Mouse (Mus musculus) limb, embryonic 10.5 days (tissue): Measurements from ENCODE around the gene Mreg. TPM values are rescaled to one million over a fixed set of nuclear protein-coding genes. Genes with fewer than 3 reads are reported as not detected.

Experiments used
- DNase-seq: peaks from one replicate; pipeline ENCODE4 v3.0.0-alpha.2; 2017; ENCODE audit warnings: low spot score
- H3K27ac ChIP-seq: fragments of 300-500 bp; sonication (generic); 2 replicates; pipeline ENCODE4 v1.5.1; 2016; ENCODE audit warnings: mild to moderate bottlenecking
- H3K27me3 ChIP-seq: fragments of 300-500 bp; sonication (generic); 2 replicates; pipeline ENCODE4 v1.6.1; 2016; ENCODE audit warnings: low read depth, mild to moderate bottlenecking; ENCODE audit not compliant: poor library complexity, severe bottlenecking
- H3K36me3 ChIP-seq: fragments of 300-500 bp; sonication (generic); 2 replicates; pipeline ENCODE4 v1.6.1; 2016; ENCODE audit warnings: mild to moderate bottlenecking, moderate library complexity
- H3K4me1 ChIP-seq: fragments of 300-500 bp; sonication (generic); 2 replicates; pipeline ENCODE4 v1.6.1; 2016
- H3K4me3 ChIP-seq: fragments of 300-500 bp; sonication (generic); 2 replicates; pipeline ENCODE4 v1.5.1; 2016; ENCODE audit warnings: mild to moderate bottlenecking, moderate library complexity
- H3K9me3 ChIP-seq: fragments of 300-500 bp; sonication (generic); replicated peaks from 2 replicates; pipeline ENCODE4 v1.6.1; 2016; ENCODE audit warnings: mild to moderate bottlenecking
- WGBS: fragments of 180-500 bp; shearing (Covaris S2); methylation state at CpG from one replicate; pipeline ENCODE4 v1.1.7; 2016; 5-methylcytosine and 5-hydroxymethylcytosine counted together
- polyA plus RNA-seq: library from polyadenylated mRNA; unstranded; fragments of >200 nt; fragmentation: Nextera tagmentation; extraction: Ambion mirVana; gene quantifications from 2 replicates; pipeline ENCODE4 v1.2.1, GENCODE M21; 2016

Mreg gene
- polyA plus RNA-seq, 1 experiment from 2014 or later = 4.4 TPM

DNA sequence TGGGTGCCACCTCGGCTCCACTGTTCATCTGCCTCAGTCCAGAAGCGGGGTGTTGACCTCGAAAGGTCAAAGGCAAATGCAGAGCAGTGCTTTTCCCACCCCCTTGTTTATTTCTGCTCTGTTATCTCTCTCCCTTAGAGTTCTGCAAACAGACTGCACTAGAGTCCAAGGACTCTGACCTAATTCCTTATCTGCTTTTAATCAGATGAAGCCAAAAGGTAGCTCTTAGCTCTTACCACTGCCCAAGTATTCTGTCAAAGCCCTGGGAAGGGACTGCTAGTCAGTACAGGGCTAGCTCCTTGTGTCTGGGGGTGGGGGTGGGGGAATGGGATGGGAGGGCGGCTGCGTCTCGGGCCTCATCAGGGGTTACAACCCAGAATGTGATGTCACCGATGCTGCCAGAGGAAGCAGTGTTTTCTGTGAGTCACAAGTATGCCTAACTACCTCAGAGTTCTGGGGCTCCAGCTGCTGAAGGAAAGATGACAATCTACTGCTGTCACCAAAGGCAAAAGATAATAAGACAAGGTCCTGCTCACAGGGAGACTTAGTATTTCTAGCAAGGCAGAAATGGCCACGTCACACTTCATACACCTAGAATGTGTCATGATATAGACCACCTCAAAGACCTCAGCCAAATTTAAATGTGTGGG lies 38.6 kb downstream of the Mreg start:
- 51% methylated on average over 8 of the region's 8 CpGs for WGBS
- no peak for DNase-seq
- Histone ChIP-seq H3K27me3 (no peaks in the 10 kb centered on the region), H3K4me1 (peaks cover 15% of the 10 kb centered on the region; the same call in 1 of the 2 replicates), H3K9me3 (no peaks in the 10 kb centered on the region), H3K36me3 (no peaks in the 10 kb centered on the region), H3K4me3 (no peak overlapping the region), H3K27ac (no peak overlapping the region)

DNA sequence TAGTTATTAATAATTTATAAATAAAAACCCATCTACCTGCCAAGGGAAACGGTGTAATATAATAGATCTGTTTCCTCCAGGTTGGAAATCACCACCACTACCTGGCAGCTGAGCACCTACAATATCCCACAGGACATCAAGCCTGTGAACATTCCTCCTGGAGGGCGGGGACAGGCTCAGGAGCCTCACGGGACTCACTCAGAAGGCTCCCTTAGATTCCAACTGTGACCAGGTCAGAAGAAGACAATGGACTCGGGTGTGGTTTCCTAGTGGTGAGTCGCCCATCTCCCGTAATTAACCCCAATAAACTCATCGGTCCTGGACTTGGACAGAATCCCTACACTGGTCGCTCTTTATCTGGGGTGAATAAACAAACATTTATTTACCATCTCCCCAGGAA lies 39.3 kb downstream of the Mreg start:
- no peak overlapping the region for H3K27ac ChIP-seq
- DNase-seq = no peak
- H3K9me3 ChIP-seq = no peaks in the 10 kb centered on the region
- H3K36me3 ChIP-seq = no peaks in the 10 kb centered on the region
- H3K27me3 ChIP-seq = no peaks in the 10 kb centered on the region
- no peak overlapping the region for H3K4me3 ChIP-seq
- 81% methylated on average over 8 of the region's 8 CpGs for WGBS
- H3K4me1 ChIP-seq = peaks cover 15% of the 10 kb centered on the region; the same call in 1 of the 2 replicates

DNA sequence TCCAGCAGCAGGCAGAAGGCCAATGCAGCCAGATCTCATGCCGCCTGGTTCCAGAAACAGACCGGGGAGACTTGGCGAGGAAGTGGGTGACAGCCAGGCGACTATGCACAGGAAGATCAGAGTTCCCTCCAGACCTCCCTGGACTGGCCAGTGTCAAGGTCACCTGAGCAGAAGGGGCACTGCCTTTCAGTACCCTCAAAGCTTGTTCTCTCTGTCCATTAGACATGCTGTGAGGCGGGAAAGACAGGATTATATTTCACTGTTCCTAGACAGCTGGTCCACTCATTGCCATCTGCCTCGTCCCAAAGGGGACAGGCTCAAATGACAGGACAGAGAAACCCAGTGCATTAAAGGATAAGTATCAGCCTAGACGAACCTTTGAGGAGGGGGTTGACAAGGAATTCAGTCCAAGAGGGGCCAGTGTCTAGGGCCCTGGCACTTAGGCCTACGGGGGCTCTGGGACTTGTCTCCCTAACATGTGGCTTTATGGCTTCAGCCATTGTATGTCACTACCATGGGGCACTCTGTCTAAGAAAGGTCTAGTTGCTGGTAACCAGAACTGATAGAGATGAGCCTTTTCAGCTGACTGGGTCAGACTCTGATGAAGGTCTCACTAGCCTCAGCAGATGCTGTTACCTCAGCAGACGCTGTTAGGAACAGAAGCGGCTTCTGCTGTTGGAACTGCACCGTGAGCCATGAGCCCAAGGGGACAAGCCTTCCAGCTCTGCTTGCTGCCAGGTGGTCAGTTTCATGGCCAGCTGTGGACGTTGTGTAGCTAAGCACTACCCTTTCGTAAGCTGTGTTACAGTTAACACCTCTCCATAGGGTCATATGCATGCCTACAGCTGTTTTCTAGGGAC lies 40.9 kb downstream of the Mreg start:
- WGBS = 77% methylated on average over 13 of the region's 13 CpGs
- peak overlapping the region; percentile 14; the same call in 1 of the 2 replicates for H3K27ac ChIP-seq
- peaks cover 15% of the 10 kb centered on the region; the same call in 1 of the 2 replicates for H3K4me1 ChIP-seq
- no peaks in the 10 kb centered on the region for H3K36me3 ChIP-seq
- H3K9me3 ChIP-seq = no peaks in the 10 kb centered on the region
- no peak overlapping the region for H3K4me3 ChIP-seq
- no peaks in the 10 kb centered on the region for H3K27me3 ChIP-seq
- no peak for DNase-seq

DNA sequence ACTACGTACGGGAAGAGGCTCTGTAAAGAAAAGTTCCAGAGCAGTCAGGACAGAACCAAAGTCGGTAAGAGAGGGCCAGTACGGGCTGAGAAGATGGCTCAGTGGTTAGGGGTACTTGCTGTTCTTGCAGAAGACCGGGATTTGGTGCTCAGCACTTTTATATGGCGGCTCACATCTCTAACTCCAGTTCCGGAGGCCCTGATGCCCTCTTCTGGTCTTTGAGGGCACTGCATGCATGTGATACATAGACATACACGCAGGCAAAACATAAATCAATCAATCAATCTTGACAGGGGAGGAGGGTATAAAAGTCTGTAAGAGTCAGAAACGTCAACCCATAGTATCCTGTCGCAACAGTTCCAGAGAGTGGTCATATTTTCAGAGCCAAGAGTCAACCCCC lies 45.1 kb downstream of the Mreg start:
- WGBS = 92% methylated on average over 10 of the region's 10 CpGs
- H3K36me3 ChIP-seq = no peaks in the 10 kb centered on the region

DNA sequence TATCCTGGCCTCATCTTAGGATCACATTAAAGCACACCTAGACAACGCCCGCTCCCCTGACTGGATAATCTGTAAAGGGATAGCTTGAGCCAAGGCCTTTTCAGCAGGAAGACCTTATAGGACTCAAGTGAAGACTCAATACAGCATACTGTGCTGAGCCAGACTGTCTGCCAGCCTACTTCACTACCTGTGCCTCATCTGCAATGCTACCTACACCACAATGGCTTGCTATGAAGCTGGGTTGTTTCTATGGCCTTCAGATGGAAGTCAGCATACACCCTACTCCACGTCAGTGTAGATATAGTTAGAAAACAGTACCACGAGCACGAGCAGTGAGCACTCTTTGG lies 45.7 kb downstream of the Mreg start:
- Histone ChIP-seq H3K27me3 (no peaks in the 10 kb centered on the region), H3K27ac (no peak overlapping the region), H3K4me1 (peaks cover 7% of the 10 kb centered on the region; the same call in 1 of the 2 replicates), H3K36me3 (no peaks in the 10 kb centered on the region), H3K9me3 (no peaks in the 10 kb centered on the region), H3K4me3 (no peak overlapping the region)
- WGBS = 94% methylated on average over 5 of the region's 5 CpGs
- DNase-seq = no peak

More for the DNA sequence above, 45.1 kb downstream of the Mreg start:
- no peak overlapping the region for H3K27ac ChIP-seq
- H3K9me3 ChIP-seq = no peaks in the 10 kb centered on the region
- H3K4me1 ChIP-seq = peaks cover 9% of the 10 kb centered on the region; the same call in 1 of the 2 replicates
- no peaks in the 10 kb centered on the region for H3K27me3 ChIP-seq
- H3K4me3 ChIP-seq = no peak overlapping the region
- DNase-seq = no peak

DNA sequence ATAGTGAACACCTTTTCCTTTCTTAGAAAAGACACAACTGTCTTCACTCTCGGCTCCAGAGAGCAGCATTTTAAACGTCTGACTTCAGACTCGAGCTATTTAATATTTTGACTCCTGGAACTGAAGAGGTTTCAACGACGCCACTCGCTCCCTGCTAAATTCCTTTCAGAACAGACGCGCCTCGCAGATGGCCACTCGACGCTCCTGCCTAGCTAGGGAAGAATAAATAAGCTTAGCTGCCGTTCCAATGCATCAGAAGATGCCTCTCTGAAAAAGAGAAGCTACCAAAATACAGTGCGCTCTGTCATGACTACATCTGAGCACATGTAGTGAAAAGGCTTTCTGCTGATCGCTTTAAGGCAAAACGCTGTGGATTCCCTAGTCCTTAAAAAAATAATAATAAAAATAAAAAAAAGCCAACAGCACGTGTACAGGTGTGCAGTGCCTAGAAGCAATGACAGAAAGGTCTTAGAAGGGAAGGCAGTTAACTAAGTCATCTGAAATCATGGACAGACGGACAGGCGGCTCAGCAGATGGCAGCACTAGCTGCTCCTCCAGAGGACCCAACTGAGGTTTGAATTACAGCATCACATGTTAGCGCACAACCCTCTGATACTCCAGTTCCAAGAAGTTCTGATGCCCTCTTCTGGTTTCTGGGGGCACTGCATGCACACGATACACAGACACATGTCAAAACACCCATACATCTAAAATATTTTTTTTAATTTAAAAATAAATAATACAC lies 46.2 kb downstream of the Mreg start:
- H3K9me3 ChIP-seq = no peaks in the 10 kb centered on the region
- WGBS = 91% methylated on average over 20 of the region's 20 CpGs
- no peak for DNase-seq

DNA sequence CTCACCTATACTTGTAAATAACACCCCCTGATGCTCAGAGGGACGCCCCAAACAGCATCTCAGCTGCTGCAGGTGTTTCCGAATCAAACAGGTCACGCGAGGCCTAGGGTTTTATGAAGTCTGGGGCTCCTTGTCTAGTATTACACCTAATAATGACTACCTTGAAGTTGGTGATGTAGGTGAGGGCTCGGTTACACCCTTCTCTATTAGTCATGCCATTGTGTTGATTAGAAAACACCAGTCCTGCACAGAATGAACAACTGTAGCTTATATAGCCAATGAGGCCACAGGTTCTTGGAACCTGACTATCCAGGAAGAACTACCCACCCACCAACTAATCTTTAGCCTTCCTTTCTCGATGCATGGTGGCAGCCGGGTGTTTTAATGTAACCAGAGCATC lies 51.8 kb downstream of the Mreg start:
- no peak overlapping the region for H3K4me3 ChIP-seq
- H3K27me3 ChIP-seq = no peaks in the 10 kb centered on the region
- H3K36me3 ChIP-seq = no peaks in the 10 kb centered on the region
- WGBS = 87% methylated on average over 7 of the region's 7 CpGs
- DNase-seq = no peak
- no peak overlapping the region for H3K27ac ChIP-seq
- no peaks in the 10 kb centered on the region for H3K9me3 ChIP-seq
- no peaks in the 10 kb centered on the region for H3K4me1 ChIP-seq

More for the DNA sequence above, 46.2 kb downstream of the Mreg start:
- H3K4me1 ChIP-seq = peaks cover 2% of the 10 kb centered on the region; the same call in 1 of the 2 replicates
- H3K27me3 ChIP-seq = no peaks in the 10 kb centered on the region
- H3K36me3 ChIP-seq = no peaks in the 10 kb centered on the region
- H3K27ac ChIP-seq = no peak overlapping the region
- no peak overlapping the region for H3K4me3 ChIP-seq

DNA sequence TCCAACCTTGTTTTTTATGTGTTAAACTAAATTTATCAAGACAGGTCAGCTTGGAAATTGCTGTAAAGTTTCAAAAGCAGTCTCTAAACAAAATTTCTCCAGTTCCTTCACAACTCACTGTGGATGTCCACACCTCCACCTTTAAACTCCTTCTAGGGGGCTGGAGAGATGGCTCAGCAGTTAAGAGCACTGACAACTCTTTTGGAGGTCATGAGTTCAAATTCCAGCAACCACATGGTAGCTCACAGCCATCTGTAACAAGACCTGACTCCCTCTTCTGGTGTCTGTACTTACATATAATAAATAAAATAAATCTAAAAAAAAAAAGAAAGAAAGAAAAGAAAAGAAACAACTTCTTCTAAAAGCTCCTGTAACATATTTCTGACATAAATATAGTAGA lies 67.1 kb downstream of the Mreg start:
- DNase-seq = no peak
- no peaks in the 10 kb centered on the region for H3K27me3 ChIP-seq
- no peaks in the 10 kb centered on the region for H3K9me3 ChIP-seq
- no peak overlapping the region for H3K4me3 ChIP-seq
- no peak overlapping the region for H3K27ac ChIP-seq
- no peaks in the 10 kb centered on the region for H3K36me3 ChIP-seq
- H3K4me1 ChIP-seq = no peaks in the 10 kb centered on the region

DNA sequence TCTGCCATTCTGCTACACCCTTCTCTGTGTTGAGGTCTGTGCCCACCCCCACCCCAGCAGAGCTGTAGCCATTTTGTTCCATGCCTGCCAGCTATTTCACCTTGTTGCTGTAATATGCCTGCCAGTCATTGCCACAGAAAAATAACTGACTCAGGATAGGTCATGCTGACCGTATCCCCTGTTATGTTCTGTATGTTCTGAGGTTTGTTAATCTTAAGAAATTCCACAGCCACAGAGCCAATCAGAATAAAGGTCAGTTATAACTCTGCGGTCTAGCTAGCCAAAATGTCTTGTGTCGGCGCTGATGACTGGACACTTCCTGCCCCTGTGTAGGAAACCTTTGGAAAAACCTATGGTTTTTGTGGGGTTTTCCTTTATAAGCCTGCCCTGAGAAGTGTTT lies 67.7 kb downstream of the Mreg start:
- Histone ChIP-seq H3K27ac (no peak overlapping the region), H3K9me3 (no peaks in the 10 kb centered on the region), H3K4me3 (no peak overlapping the region), H3K27me3 (no peaks in the 10 kb centered on the region), H3K4me1 (no peaks in the 10 kb centered on the region), H3K36me3 (no peaks in the 10 kb centered on the region)
- no peak for DNase-seq
- WGBS = 93% methylated on average over 4 of the region's 4 CpGs

DNA sequence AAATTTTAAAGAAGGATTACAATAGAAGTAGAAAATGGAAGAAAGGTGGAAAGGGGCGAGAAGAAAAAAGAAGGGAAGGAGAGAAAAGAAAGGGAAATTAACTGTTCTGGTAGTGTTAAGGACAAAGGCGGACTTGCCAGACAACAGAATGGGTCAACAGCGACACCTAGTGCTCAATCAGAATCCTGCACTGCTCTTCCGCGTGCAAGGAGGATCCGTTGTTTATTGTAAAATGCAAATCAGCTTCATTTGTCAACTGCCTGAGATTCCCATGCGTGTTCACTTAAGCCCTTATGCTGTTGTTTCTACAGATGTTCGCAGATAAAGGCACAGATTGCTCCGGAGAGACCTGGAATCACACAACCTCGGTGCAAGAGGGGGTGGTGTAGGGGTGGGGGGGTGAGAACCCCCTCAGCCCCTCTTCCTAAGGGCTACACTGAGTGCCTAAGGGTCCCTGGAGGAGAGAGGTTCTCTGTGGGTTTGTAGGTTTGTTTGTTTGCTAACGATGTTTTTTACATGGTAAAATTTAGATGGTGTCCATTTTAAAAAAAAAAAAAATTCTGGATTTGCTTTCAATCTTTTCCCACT lies 70.1 kb downstream of the Mreg start:
- 6% methylated on average over 11 of the region's 11 CpGs for WGBS
- peak overlapping the region; percentile 80 for H3K27ac ChIP-seq
- H3K9me3 ChIP-seq = no peaks in the 10 kb centered on the region
- no peaks in the 10 kb centered on the region for H3K36me3 ChIP-seq
- no peaks in the 10 kb centered on the region for H3K27me3 ChIP-seq
- no peaks in the 10 kb centered on the region for H3K4me1 ChIP-seq
- peak; percentile 82 for DNase-seq
- H3K4me3 ChIP-seq = peak overlapping the region; percentile 42

DNA sequence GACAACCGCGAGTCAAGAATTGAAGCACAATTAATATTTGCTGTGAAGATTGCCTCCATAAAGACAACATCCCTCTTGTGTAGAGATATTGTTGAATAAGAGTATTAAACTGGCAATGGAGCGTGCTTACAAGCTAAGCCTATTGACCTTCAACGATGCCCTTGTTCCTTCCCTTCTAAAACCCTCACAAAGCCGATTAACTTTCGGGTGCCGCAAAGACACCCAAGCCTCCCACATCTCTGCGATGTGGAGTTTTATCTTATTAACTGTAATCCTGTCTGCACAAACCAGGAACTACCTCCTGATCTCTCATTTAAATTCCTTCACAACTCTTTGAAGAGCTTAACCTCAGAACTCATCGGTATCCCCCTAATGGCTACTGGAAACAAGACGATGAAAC lies 76.0 kb downstream of the Mreg start:
- Histone ChIP-seq H3K4me1 (no peaks in the 10 kb centered on the region), H3K27me3 (no peaks in the 10 kb centered on the region), H3K9me3 (peaks cover 2% of the 10 kb centered on the region; the same call in 1 of the 2 replicates), H3K4me3 (no peak overlapping the region), H3K27ac (no peak overlapping the region), H3K36me3 (no peaks in the 10 kb centered on the region)
- WGBS = 97% methylated on average over 10 of the region's 10 CpGs
- DNase-seq = no peak

DNA sequence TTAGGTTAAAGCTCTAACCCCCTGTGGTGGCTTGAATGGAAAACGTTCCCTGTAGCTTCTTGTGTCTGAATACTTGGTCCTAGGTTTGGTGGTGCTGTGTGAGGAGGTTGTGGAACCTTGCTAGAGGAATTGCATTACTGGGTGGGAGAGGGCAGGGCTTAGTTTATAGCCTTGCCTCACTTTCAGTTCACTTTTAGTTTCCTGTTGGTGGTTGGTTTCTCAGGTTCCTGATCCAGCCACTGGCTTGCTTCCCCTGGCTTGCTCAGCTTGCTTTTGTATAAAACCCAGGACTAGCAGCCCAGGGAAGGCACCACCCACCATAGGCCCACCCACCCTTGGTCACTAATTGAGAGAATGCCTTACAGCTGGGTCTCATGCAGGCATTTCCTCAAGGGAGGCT lies 77.6 kb downstream of the Mreg start:
- 77% methylated on average over 1 of the region's 1 CpGs for WGBS
- Histone ChIP-seq H3K36me3 (no peaks in the 10 kb centered on the region), H3K9me3 (peaks cover 2% of the 10 kb centered on the region; the same call in 1 of the 2 replicates), H3K4me3 (no peak overlapping the region), H3K4me1 (no peaks in the 10 kb centered on the region), H3K27me3 (no peaks in the 10 kb centered on the region), H3K27ac (no peak overlapping the region)
- no peak for DNase-seq
